ENCODE assay signal across 10 mouse cellular contexts in the genomic region with DNA sequence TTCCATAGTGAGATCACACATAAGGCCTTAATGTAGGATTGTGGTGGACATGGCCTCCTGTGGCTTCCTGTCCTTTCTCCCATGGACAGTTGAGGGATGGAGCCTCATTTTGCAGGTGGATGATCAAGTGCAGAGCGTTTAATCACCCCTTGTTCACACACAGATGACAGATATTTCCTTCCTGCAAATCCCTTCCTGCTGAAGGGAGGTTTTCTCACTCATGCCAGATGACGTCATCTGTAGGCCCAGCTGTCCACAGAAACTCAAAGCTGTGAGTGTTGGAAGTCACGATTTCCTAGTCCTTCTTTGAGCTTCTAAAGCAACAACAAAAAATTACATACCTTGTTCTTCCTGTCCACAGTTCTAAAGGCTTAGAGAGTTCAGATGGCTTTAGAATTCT.
DNase-seq lines count a peak whose midpoint lies in the region; ATAC-seq and TF ChIP-seq lines count a peak whose summit lies in the region.
"Had no signal": no experiment of that assay in that cellular context is flagged by ENCODE, and none has a peak within 500 bp of the region (broad histone marks: within the 10 kb centered on the region; RNA-seq: fewer than 3 reads in every experiment).

No protein-coding gene starts in this region.

- H3K27me3 ChIP-seq in heart, postnatal 0 days (ENCODE audit: control insufficient read depth, insufficient read depth, low read length) = no peaks in the 10 kb centered on the region
- H3K27me3 ChIP-seq in forebrain, embryonic 16.5 days (replicated peaks; ENCODE audit: control insufficient read depth, insufficient read depth, low read length) = no peaks in the 10 kb centered on the region
- H3K27me3 ChIP-seq: embryonic facial prominence, embryonic 15.5 days had no signal

- 25% methylated on average over 3 of the region's 3 CpGs for WGBS in heart, postnatal 0 days
- WGBS in forebrain, embryonic 16.5 days = 55% methylated on average over 3 of the region's 3 CpGs

- H3K9me3 ChIP-seq in heart, postnatal 0 days (replicated peaks; ENCODE audit: control insufficient read depth, low read length) = no peaks in the 10 kb centered on the region
- H3K9me3 ChIP-seq in forebrain, embryonic 16.5 days (ENCODE audit: control insufficient read depth, low read length) = no peaks in the 10 kb centered on the region
- H3K9me3 ChIP-seq: embryonic facial prominence, embryonic 15.5 days had no signal

- H3K36me3 ChIP-seq in heart, postnatal 0 days (replicated peaks; ENCODE audit: control insufficient read depth, insufficient read depth, low read length) = no peaks in the 10 kb centered on the region
- no peaks in the 10 kb centered on the region for H3K36me3 ChIP-seq in forebrain, embryonic 16.5 days (ENCODE audit: control insufficient read depth, insufficient read depth)
- H3K36me3 ChIP-seq: embryonic facial prominence, embryonic 15.5 days had no signal

- no peak overlapping the region for H3K4me2 ChIP-seq in heart, postnatal 0 days (ENCODE audit: low read depth, low read length)
- no peak overlapping the region for H3K4me2 ChIP-seq in forebrain, embryonic 16.5 days (ENCODE audit: low read length)
- H3K4me2 ChIP-seq: embryonic facial prominence, embryonic 15.5 days had no signal

- intact Hi-C loops in heart, postnatal 25 days (cut with DNase I) = no loop called here
- intact Hi-C loops in left cerebral cortex, postnatal 14 days (cut with DNase I) = loop anchor here (5.0 to 10.0 kb wide), 4 partner anchors 129 to 321 kb away; no protein-coding TSS in a partner anchor

- no peak for TF ChIP-seq EP300 in heart, postnatal 0 days (IDR thresholded peaks at IDR 0.05; ENCODE audit: low read depth)

- no peaks in the 10 kb centered on the region for H3K4me1 ChIP-seq in heart, postnatal 0 days (ENCODE audit: control insufficient read depth, insufficient read depth)
- H3K4me1 ChIP-seq in forebrain, embryonic 16.5 days (replicated peaks; ENCODE audit: control insufficient read depth, insufficient read depth, low read length) = no peaks in the 10 kb centered on the region
- H3K4me1 ChIP-seq: embryonic facial prominence, embryonic 15.5 days had no signal

- no peak overlapping the region for H3K9ac ChIP-seq in heart, postnatal 0 days (replicated peaks; ENCODE audit: low read depth, low read length)
- H3K9ac ChIP-seq in forebrain, embryonic 16.5 days (replicated peaks; ENCODE audit: low read depth, low read length) = no peak overlapping the region
- H3K9ac ChIP-seq: embryonic facial prominence, embryonic 15.5 days had no signal

- DNase-seq in heart, postnatal 0 days (ENCODE audit: low spot score) = no peak
- DNase-seq in heart, postnatal 25 days (ENCODE audit: low spot score) = no peak
- DNase-seq in NIH3T3 (ENCODE audit: low read depth) = peak; percentile 24
- DNase-seq in cerebellum, adult 9-10 months = peak; percentile 46
- peak; percentile 51 for DNase-seq in left cerebral cortex, postnatal 14 days (ENCODE audit: low spot score in 2 of 2)
- no peak for DNase-seq in kidney, postnatal 4 days
- no peak for DNase-seq in kidney, adult 9 months
- DNase-seq: kidney, postnatal 36 days had no signal

- H3K4me3 ChIP-seq in heart, postnatal 0 days (ENCODE audit: low read depth, low read length) = no peak overlapping the region
- no peak overlapping the region for H3K4me3 ChIP-seq in forebrain, embryonic 16.5 days (replicated peaks; ENCODE audit: low read length)
- H3K4me3 ChIP-seq: embryonic facial prominence, embryonic 15.5 days had no signal

- H3K27ac ChIP-seq in heart, postnatal 0 days (ENCODE audit: low read depth) = no peak overlapping the region
- no peak overlapping the region for H3K27ac ChIP-seq in forebrain, embryonic 16.5 days (ENCODE audit: low read length)
- H3K27ac ChIP-seq: embryonic facial prominence, embryonic 15.5 days had no signal

- TF ChIP-seq CTCF in heart, postnatal 0 days (IDR thresholded peaks at IDR 0.05; ENCODE audit: low read depth) = no peak

- ATAC-seq in heart, postnatal 0 days (ENCODE audit: insufficient read depth, low read depth) = peak; percentile 27; the same call in 1 of the 2 replicates
- ATAC-seq in forebrain, embryonic 16.5 days = no peak

Comparison
In these comparisons a context has a peak if more than half of its experiments do, and no peak if none do; other contexts are left out.
1. DNase-seq: peak in NIH3T3 (single experiment), cerebellum, adult 9-10 months (single experiment) and left cerebral cortex, postnatal 14 days (2 of 2); none in heart, postnatal 0 days (single experiment), heart, postnatal 25 days (single experiment), kidney, postnatal 4 days (0 of 2) and kidney, adult 9 months (single experiment).